Mouse (Mus musculus): ENCODE measurements around the gene Zfp683.

Zfp683 gene

GRCm38 (mm10) chr4:134053538-134053937 is at the start of gene Zfp683:
Zfp683 (plus strand) TSS chr4:134053838.
- no peak for DNase-seq (ENCODE audit: low read depth, low spot score)

- no peak for DNase-seq (ENCODE audit: low read depth, low spot score)
Measured at GRCm38 (mm10) chr4:134005581-134006358, 47.9 kb upstream of the Zfp683 start.

- no peak for DNase-seq (ENCODE audit: low read depth, low spot score)
Measured at GRCm38 (mm10) chr4:134006845-134007244, 46.8 kb upstream of the Zfp683 start.

- DNase-seq (ENCODE audit: low read depth, low spot score) = no peak
Measured at GRCm38 (mm10) chr4:134009709-134010108, 43.9 kb upstream of the Zfp683 start.

- no peak for DNase-seq (ENCODE audit: low read depth, low spot score)
Measured at GRCm38 (mm10) chr4:134011450-134012414, 41.9 kb upstream of the Zfp683 start.

- DNase-seq (ENCODE audit: low read depth, low spot score) = no peak
Measured at GRCm38 (mm10) chr4:134012858-134013528, 40.6 kb upstream of the Zfp683 start.

GRCm38 (mm10) chr4:134016208-134016607 is 37.4 kb upstream of the Zfp683 start:
- DNase-seq (ENCODE audit: low read depth, low spot score) = no peak

- no peak for DNase-seq (ENCODE audit: low read depth, low spot score)
Measured at GRCm38 (mm10) chr4:134016767-134017166, 36.9 kb upstream of the Zfp683 start.

GRCm38 (mm10) chr4:134017201-134017865 is 36.3 kb upstream of the Zfp683 start:
- no peak for DNase-seq (ENCODE audit: low read depth, low spot score)

- DNase-seq (ENCODE audit: low read depth, low spot score) = no peak
Measured at GRCm38 (mm10) chr4:134018038-134018778, 35.4 kb upstream of the Zfp683 start.

GRCm38 (mm10) chr4:134018779-134019145 is 34.9 kb upstream of the Zfp683 start, which contains the start of gene Lin28a:
Lin28a (minus strand) TSS chr4:134018841.
- DNase-seq (ENCODE audit: low read depth, low spot score) = no peak

GRCm38 (mm10) chr4:134019210-134019609 is 34.4 kb upstream of the Zfp683 start:
- no peak for DNase-seq (ENCODE audit: low read depth, low spot score)

- DNase-seq (ENCODE audit: low read depth, low spot score) = no peak
Measured at GRCm38 (mm10) chr4:134019641-134020351, 33.8 kb upstream of the Zfp683 start.

GRCm38 (mm10) chr4:134020621-134021020 is 33.0 kb upstream of the Zfp683 start:
- no peak for DNase-seq (ENCODE audit: low read depth, low spot score)

GRCm38 (mm10) chr4:134025802-134026201 is 27.8 kb upstream of the Zfp683 start:
- DNase-seq (ENCODE audit: low read depth, low spot score) = no peak

GRCm38 (mm10) chr4:134035953-134036352 is 17.7 kb upstream of the Zfp683 start:
- DNase-seq (ENCODE audit: low read depth, low spot score) = peak; percentile 43

GRCm38 (mm10) chr4:134041317-134042123 is 12.1 kb upstream of the Zfp683 start:
- no peak for DNase-seq (ENCODE audit: low read depth, low spot score)

- DNase-seq (ENCODE audit: low read depth, low spot score) = no peak
Measured at GRCm38 (mm10) chr4:134043041-134043440, 10.6 kb upstream of the Zfp683 start.

GRCm38 (mm10) chr4:134047648-134048047 is 6.0 kb upstream of the Zfp683 start:
- DNase-seq (ENCODE audit: low read depth, low spot score) = no peak

Data from c-Kit-negative CD71-positive TER-119-positive erythroid progenitor cells, embryonic 14.5 days (primary cell).